Mouse (Mus musculus) heart, postnatal 10 days (tissue): Measurements from ENCODE around the gene Casp8. TPM values are rescaled to one million over a fixed set of nuclear protein-coding genes. Genes with fewer than 3 reads are reported as not detected.
"Not testable (repeated sequence)": the region's sequence is repeated elsewhere in the genome, so short reads cannot be mapped to it uniquely, and the experiment has no call there.

Experiments
- DNase-seq, 2 experiments: peaks; one replicate each; pipeline ENCODE4 v3.0.0; 2021
- intact Hi-C: fragments of 180-260 bp; cut with DNase I; formaldehyde crosslinking; loops from one replicate; pipeline ENCODE4 v1.15.1; 2025
- total RNA-seq, 2 experiments: library from RNA; stranded (reverse); gene quantifications; 2 replicates each; pipeline ENCODE4 v1.2.3; 2021

Casp8 gene
- total RNA-seq, 2 experiments from 2014 or later = 12.6 to 16.3 TPM

GRCm38 (mm10) chr1:58797370-58797769 is 2.2 kb downstream of the Casp8 start:
- peak; percentile 16 to 24 for DNase-seq
- intact Hi-C loops = no loop called here

GRCm38 (mm10) chr1:58798911-58799310 is 3.7 kb downstream of the Casp8 start:
- intact Hi-C loops = no loop called here
- no peak for DNase-seq

- intact Hi-C loops, DNase-seq: not testable (repeated sequence)
Measured at GRCm38 (mm10) chr1:58800644-58801043, 5.5 kb downstream of the Casp8 start.

DNA sequence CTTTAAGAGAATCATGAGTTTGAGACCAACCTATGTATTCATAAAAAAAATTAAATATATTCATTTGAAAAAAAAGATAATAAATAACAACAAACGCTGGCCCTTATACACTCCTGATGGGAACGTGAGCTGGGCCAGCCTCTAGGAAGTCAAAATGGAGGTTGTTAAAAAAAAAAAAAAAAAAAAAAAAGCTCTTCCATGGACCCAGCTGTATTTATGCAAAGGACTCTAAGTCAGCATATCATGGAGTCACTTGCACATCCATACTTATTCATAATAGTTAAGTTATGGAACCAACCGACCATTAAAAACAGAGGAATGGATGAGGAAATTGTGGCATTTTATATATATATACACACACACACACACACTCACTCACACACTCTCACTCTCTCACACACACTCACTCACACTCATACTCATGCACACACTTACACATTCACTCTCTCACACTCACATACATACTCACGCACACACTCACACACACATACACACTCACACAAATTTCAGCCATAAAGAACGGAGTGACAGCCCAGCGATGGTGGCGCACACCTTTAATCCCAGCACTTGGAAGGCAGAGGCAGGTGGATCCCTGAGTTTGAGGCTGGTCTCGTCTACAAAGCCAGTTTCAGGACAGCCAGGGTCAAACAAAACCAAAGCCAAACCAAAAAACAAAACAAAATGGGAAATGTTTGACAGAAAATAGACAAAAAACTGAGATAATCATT is 6.5 kb downstream of the Casp8 start:
- intact Hi-C loops = no loop called here
- DNase-seq = no peak

GRCm38 (mm10) chr1:58802322-58803273 is 7.4 kb downstream of the Casp8 start:
- intact Hi-C loops = no loop called here
- peak; percentile 66 to 69 for DNase-seq

- intact Hi-C loops = no loop called here
- no peak for DNase-seq
Measured at GRCm38 (mm10) chr1:58803531-58803930, 8.4 kb downstream of the Casp8 start.

GRCm38 (mm10) chr1:58806651-58807050 is 11.5 kb downstream of the Casp8 start:
- intact Hi-C loops = no loop called here
- DNase-seq = no peak

DNA sequence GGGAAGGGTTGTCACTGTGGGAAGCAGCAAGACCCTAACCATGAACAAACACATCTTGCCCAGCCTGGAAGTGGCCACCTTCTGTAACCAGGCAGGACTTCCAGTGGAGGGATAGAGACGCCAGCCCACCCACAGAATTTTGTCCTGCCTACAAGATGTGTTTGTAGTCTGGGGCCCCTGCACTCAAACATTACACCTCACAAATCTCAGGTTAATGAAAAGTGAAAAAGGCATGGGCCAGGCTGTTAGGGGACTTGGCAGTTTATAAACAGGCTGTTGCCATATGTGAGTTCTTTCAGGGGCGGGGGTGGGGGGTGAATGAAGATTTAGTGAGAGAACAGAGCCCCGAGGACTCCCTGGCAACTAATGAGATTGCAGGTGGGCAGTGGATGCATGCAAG is 31.1 kb downstream of the Casp8 start:
- no peak for DNase-seq
- intact Hi-C loops = no loop called here

- DNase-seq = no peak
- intact Hi-C loops = no loop called here
Measured at GRCm38 (mm10) chr1:58830741-58831140, 35.6 kb downstream of the Casp8 start.

DNA sequence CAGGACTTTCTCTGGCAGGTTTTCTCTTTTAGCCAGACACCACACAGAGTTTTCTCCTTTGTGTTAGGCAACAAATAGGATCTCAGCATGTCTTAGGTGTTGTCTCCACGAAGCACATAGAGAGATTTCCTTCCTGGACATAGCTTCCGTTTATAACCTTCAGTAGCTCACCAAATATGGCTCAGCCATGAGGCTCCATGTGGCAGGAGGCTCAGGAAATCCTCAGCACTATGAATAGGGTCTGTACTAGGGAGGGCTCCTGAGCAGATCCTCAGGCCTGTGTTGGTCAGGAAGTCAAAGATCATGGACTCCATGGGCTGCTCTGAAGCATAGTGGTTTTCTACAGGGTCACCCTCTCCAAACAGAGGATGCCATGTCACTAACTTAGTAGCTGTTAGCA is 37.0 kb downstream of the Casp8 start:
- DNase-seq = peak in 1 of 2 experiments; percentile 2
- intact Hi-C loops = no loop called here

DNA sequence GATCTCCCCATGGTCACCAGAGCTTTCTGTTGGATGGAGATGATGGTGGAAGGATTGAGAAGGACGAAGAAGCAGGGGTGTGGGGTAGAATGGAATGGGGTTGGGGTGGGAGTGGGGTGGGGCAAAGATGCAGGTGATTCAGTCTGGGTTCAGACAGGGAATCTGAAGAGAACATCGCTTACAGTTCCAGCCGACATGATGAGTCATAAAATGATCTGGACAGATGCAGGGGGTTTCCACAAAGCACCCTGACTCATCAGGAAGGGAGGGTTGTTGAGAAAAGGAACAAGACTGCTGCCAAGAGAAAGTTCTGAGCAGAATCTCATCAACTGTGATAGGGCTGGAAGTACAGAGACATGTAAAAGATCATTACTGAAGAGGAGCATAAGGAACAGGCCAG is 61.6 kb downstream of the Casp8 start:
- intact Hi-C loops, DNase-seq: not testable (repeated sequence)

DNA sequence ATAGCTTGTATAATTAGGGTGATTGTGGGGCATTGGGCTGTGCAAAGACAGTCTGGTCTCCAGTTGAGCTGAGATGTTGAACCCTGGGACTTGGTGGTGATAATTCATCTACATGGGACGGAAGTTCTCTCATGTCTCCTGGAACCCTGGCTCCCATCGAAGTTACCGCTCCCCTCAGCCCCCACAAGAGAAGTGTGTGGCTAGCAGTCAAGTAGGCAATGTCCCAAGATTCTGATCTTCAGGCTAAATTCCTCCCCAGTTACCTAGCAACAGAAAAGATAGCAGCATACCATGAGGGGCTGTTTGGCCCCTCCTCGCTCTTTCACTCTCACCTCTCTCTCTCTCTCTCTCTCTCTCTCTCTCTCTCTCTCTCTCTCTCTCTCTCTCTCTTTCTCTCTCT is 64.0 kb downstream of the Casp8 start:
- intact Hi-C loops, DNase-seq: not testable (repeated sequence)

- intact Hi-C loops = not testable (repeated sequence)
Measured at GRCm38 (mm10) chr1:58859738-58860365, 64.7 kb downstream of the Casp8 start.

GRCm38 (mm10) chr1:58860586-58860985 is 65.4 kb downstream of the Casp8 start:
- intact Hi-C loops, DNase-seq: not testable (repeated sequence)

More at GRCm38 (mm10) chr1:58859738-58860365, 64.7 kb downstream of the Casp8 start:
- DNase-seq = peak in 1 of 2 experiments; percentile 5

DNA sequence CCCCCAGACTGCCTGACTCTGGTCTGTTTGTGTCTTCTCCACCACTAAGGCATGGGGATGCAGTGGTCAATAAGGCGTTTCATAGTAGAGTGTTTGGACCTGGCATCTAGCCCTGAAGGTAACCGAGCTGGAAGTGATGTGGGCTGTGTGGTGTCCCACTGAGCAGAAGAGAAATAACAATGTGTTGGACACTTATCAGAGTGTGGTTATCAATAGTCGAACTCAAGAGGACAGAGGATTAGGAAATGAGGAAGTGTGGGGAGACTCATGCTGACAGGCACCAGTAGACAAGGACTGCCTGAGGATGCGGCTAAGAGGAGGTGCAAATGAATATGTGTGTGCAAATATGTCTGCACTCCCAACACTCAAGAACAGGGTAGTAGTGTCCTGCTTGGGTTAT is 81.3 kb downstream of the Casp8 start:
- DNase-seq, intact Hi-C loops: not testable (repeated sequence)

GRCm38 (mm10) chr1:58879291-58879690 is 84.1 kb downstream of the Casp8 start:
- intact Hi-C loops, DNase-seq: not testable (repeated sequence)

GRCm38 (mm10) chr1:58883279-58883678 is 88.1 kb downstream of the Casp8 start:
- DNase-seq = not testable (repeated sequence)

GRCm38 (mm10) chr1:58885646-58886045 is 90.5 kb downstream of the Casp8 start:
- DNase-seq = no peak
- intact Hi-C loops = no loop called here

More at GRCm38 (mm10) chr1:58883279-58883678, 88.1 kb downstream of the Casp8 start:
- intact Hi-C loops = not testable (repeated sequence)

DNA sequence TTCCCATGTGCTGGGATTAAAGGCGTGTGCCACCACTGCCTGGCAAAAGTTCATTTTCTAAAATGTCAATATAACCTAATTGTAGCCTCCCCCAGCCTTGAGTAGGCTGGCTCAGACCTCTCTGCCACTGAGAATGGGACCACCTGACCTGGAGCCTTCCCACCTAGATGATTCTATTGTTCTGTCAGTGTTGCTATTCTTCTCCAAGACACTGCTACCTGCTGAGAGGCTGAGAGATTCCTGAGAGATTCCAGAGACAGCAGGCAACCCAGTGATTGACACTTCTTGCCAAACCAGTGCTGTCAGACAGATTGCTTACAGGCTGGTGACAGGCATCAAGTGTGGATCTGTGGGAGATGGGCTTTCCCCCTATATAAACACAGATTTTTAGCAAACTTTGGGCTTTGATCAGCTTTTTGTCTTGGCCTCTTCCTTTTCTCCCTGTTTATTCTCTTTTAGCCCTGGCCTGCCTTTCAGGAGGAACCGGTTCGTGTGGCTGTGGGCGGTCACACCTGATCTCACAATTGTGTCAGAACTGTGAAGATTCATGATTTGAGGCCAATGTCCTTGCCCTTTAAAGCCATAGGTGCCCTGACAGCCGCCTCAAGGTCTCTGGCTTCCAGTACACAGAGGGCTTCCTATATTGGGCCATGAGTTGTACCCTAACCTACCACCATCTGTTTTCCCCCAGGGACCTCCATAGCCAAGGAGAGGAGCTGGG is 94.8 kb downstream of the Casp8 start:
- intact Hi-C loops = no loop called here
- DNase-seq = no peak

DNA sequence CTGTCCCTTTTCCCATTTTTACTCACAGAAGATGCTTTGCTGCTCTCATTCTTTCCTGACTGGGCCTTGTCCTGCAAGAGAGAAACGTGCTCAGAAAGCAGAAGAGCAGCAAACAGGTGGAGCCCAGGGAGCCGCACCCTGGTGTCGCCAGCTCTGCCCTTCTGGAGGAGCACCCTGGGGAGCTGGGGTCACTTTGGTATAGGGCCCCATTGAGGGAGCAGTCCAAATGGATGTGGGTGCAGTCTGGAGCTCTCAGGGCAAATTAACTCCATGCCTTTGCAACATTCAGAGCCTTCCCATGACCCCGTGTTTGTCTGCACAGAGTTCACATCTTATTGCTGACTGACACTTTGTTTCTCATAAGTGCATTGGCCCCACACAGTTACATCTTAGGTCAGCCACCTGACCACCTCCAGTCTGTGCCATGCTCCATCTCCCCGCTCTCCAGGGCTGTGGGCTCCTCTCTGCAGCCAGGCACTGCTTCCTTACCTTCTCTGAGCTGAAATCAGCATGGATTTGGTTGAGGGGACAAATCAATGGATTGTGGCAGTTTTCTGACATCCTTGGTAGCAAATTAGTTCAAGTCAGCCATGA is 95.6 kb downstream of the Casp8 start:
- DNase-seq, intact Hi-C loops: not testable (repeated sequence)
